Mouse (Mus musculus) limb, embryonic 12.5 days (tissue): ENCODE measurements around the gene Trpm4. TPM values are rescaled to one million over a fixed set of nuclear protein-coding genes. Genes with fewer than 3 reads are reported as not detected.
A peak's percentile ranks its signal among the peaks of the same experiment; 100 is the strongest.

ENCODE experiments used
- ATAC-seq: fragments of 200-750 bp; cut with Nextera tagmentation; 2 replicates; pipeline ENCODE4 v1.8.0; 2017; ENCODE audit warnings: low read depth, moderate TSS enrichment; ENCODE audit not compliant: insufficient number of reproducible peaks, insufficient read depth, low FRiP score, low TSS enrichment
- H3K27ac ChIP-seq: fragments of 300-500 bp; sonication (generic); 2 replicates; pipeline ENCODE4 v1.5.1; 2016; ENCODE audit warnings: mild to moderate bottlenecking, moderate library complexity
- H3K27me3 ChIP-seq: fragments of 300-500 bp; sonication (generic); 2 replicates; pipeline ENCODE4 v1.6.1; 2016; ENCODE audit warnings: mild to moderate bottlenecking, moderate library complexity
- H3K36me3 ChIP-seq: fragments of 300-500 bp; sonication (generic); 2 replicates; pipeline ENCODE4 v1.6.1; 2016; ENCODE audit warnings: mild to moderate bottlenecking, moderate library complexity
- H3K4me1 ChIP-seq: fragments of 300-500 bp; sonication (generic); replicated peaks from 2 replicates; pipeline ENCODE4 v1.6.1; 2016
- H3K4me2 ChIP-seq: fragments of 300-500 bp; sonication (generic); 2 replicates; pipeline ENCODE4 v1.6.1; 2016; ENCODE audit warnings: mild to moderate bottlenecking, moderate library complexity
- H3K4me3 ChIP-seq: fragments of 300-500 bp; sonication (generic); replicated peaks from 2 replicates; pipeline ENCODE4 v1.5.1; 2016; ENCODE audit warnings: mild to moderate bottlenecking
- H3K9ac ChIP-seq: fragments of 300-500 bp; sonication (generic); replicated peaks from 2 replicates; pipeline ENCODE4 v1.6.1; 2016; ENCODE audit warnings: mild to moderate bottlenecking, moderate library complexity
- H3K9me3 ChIP-seq: fragments of 300-500 bp; sonication (generic); 2 replicates; pipeline ENCODE4 v1.6.1; 2016; ENCODE audit warnings: mild to moderate bottlenecking, moderate library complexity
- WGBS: fragments of 180-500 bp; shearing (Covaris S2); methylation state at CpG from one replicate; pipeline ENCODE4 v1.1.7; 2016; 5-methylcytosine and 5-hydroxymethylcytosine counted together
- polyA plus RNA-seq: library from polyadenylated mRNA; unstranded; fragments of >200 nt; fragmentation: Nextera tagmentation; extraction: Ambion mirVana; gene quantifications from 2 replicates; pipeline ENCODE4 v1.2.1, GENCODE M21; 2016

Trpm4 gene
- polyA plus RNA-seq, 1 experiment from 2014 or later, result 16.1 TPM

GRCm38 (mm10) chr7:45308551-45309240 is 24.9 kb downstream of the Trpm4 start:
- H3K4me2 ChIP-seq, result no peak overlapping the region
- no peak overlapping the region for H3K4me3 ChIP-seq
- H3K27me3 ChIP-seq, result no peaks in the 10 kb centered on the region; the same call in 1 of the 2 replicates
- H3K4me1 ChIP-seq, result peaks cover 33% of the 10 kb centered on the region
- no peak overlapping the region for H3K27ac ChIP-seq
- H3K9ac ChIP-seq, result no peak overlapping the region
- peaks cover 18% of the 10 kb centered on the region; the same call in 1 of the 2 replicates for H3K36me3 ChIP-seq
- no peak for ATAC-seq
- no peaks in the 10 kb centered on the region for H3K9me3 ChIP-seq
- 62% methylated on average over 15 of the region's 15 CpGs for WGBS

- no peak for ATAC-seq
- H3K27ac ChIP-seq, result no peak overlapping the region
- peaks cover 9% of the 10 kb centered on the region for H3K27me3 ChIP-seq
- no peaks in the 10 kb centered on the region for H3K9me3 ChIP-seq
- peak overlapping the region; percentile 26 for H3K4me3 ChIP-seq
- peaks cover 15% of the 10 kb centered on the region for H3K4me1 ChIP-seq
- H3K36me3 ChIP-seq, result peaks cover 22% of the 10 kb centered on the region
- no peak overlapping the region for H3K9ac ChIP-seq
- 3% methylated on average over 17 of the region's 17 CpGs for WGBS
- H3K4me2 ChIP-seq, result peak overlapping the region; percentile 44
Observed at GRCm38 (mm10) chr7:45305275-45305674, 28.3 kb downstream of the Trpm4 start.

DNA sequence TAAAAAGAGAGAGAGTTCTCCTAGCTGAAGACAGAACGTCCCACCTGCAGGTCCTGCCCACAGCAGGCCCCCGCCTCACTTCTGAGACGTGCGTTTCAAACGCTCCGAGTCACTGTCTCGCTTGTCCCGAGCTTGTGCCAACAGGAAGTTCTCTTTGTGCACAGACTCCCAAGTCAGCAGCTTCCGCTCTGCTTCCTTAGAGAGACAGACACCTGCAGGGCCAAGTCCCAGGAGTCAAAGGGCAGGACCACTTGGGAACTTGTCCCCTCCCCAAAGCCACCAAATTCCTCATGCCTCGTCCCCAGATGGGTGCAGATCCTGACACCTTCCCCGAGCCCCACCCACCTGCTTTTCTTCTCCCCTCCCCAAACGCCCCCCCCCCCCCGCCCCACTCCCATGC is 28.7 kb downstream of the Trpm4 start:
- ATAC-seq, result no peak
- 15% methylated on average over 13 of the region's 13 CpGs for WGBS
- Histone ChIP-seq H3K36me3 (peaks cover 18% of the 10 kb centered on the region), H3K4me1 (peaks cover 15% of the 10 kb centered on the region), H3K4me2 (peak overlapping the region; percentile 44), H3K9me3 (no peaks in the 10 kb centered on the region), H3K9ac (no peak overlapping the region), H3K4me3 (peak overlapping the region; percentile 26), H3K27ac (no peak overlapping the region), H3K27me3 (peaks cover 9% of the 10 kb centered on the region; the same call in 1 of the 2 replicates)

GRCm38 (mm10) chr7:45302626-45303025 is 31.0 kb downstream of the Trpm4 start:
- no peaks in the 10 kb centered on the region for H3K9me3 ChIP-seq
- no peak for ATAC-seq
- H3K27ac ChIP-seq, result no peak overlapping the region
- peaks cover 6% of the 10 kb centered on the region for H3K36me3 ChIP-seq
- H3K9ac ChIP-seq, result no peak overlapping the region
- peaks cover 12% of the 10 kb centered on the region for H3K27me3 ChIP-seq
- H3K4me2 ChIP-seq, result no peak overlapping the region
- 79% methylated on average over 8 of the region's 8 CpGs for WGBS
- H3K4me3 ChIP-seq, result no peak overlapping the region
- peaks cover 9% of the 10 kb centered on the region for H3K4me1 ChIP-seq

DNA sequence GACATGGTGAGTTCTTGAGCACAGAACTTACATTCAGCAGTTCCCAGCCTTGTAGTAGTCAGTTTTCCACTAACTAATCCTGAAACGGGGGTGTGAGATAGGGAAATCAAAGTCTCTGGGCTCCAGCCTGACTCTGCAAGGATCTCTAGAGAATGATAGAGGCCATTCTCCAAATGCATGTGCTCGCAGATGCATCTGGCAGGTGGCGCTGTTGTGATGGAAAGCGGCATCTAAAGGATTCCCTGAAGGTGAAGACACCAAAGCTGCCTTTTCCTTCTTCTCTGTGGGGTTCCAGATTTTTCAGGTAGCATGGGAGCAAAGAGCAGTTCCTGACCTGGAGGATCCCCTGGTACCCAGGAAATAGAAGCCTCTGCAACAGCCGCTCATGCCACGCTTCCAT is 33.3 kb downstream of the Trpm4 start:
- H3K9me3 ChIP-seq, result no peaks in the 10 kb centered on the region

DNA sequence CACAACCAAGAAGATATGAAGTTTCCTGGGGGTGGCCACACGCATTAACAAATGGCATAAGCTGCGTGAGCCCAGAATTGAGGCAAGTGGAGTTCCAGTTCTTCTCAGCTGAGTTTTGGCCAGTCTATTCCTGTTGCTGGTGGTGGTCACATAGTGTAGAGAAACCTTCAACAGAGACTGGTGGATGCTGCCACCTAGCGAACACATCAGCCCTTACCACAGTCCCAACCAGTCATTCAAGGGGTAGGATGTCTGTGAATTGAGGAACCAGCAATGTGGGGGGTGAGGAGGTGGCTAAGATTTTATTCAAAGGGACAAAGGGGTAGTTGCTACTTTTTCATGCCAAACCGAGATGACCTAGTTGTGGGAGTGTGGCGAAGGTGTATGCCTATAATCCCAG is 33.8 kb downstream of the Trpm4 start:
- Histone ChIP-seq H3K27me3 (peaks cover 12% of the 10 kb centered on the region), H3K9ac (no peak overlapping the region), H3K4me3 (no peak overlapping the region), H3K36me3 (peaks cover 6% of the 10 kb centered on the region), H3K4me2 (no peak overlapping the region), H3K9me3 (no peaks in the 10 kb centered on the region), H3K4me1 (peaks cover under 1% of the 10 kb centered on the region; the same call in 1 of the 2 replicates), H3K27ac (no peak overlapping the region)
- 14% methylated on average over 5 of the region's 5 CpGs for WGBS
- ATAC-seq, result peak; percentile 79

More for the DNA sequence above, 33.3 kb downstream of the Trpm4 start:
- ATAC-seq, result no peak
- H3K4me1 ChIP-seq, result peaks cover 6% of the 10 kb centered on the region
- H3K4me2 ChIP-seq, result no peak overlapping the region
- H3K9ac ChIP-seq, result no peak overlapping the region; the same call in 1 of the 2 replicates
- no peak overlapping the region for H3K4me3 ChIP-seq
- WGBS, result 22% methylated on average over 6 of the region's 6 CpGs
- peaks cover 6% of the 10 kb centered on the region for H3K36me3 ChIP-seq
- H3K27ac ChIP-seq, result no peak overlapping the region
- H3K27me3 ChIP-seq, result peaks cover 12% of the 10 kb centered on the region

- H3K9me3 ChIP-seq, result no peaks in the 10 kb centered on the region
- WGBS, result 60% methylated on average over 3 of the region's 3 CpGs
- peaks cover 12% of the 10 kb centered on the region for H3K27me3 ChIP-seq
- ATAC-seq, result no peak
- H3K4me3 ChIP-seq, result no peak overlapping the region
- no peak overlapping the region for H3K4me2 ChIP-seq
- H3K9ac ChIP-seq, result no peak overlapping the region
- H3K4me1 ChIP-seq, result no peaks in the 10 kb centered on the region
- H3K36me3 ChIP-seq, result no peaks in the 10 kb centered on the region
- no peak overlapping the region for H3K27ac ChIP-seq
Observed at GRCm38 (mm10) chr7:45297563-45297962, 36.0 kb downstream of the Trpm4 start.

- H3K4me3 ChIP-seq, result no peak overlapping the region
- H3K9ac ChIP-seq, result no peak overlapping the region
- H3K4me1 ChIP-seq, result no peaks in the 10 kb centered on the region
- H3K27ac ChIP-seq, result no peak overlapping the region
- H3K9me3 ChIP-seq, result no peaks in the 10 kb centered on the region
- peaks cover 12% of the 10 kb centered on the region for H3K27me3 ChIP-seq
- ATAC-seq, result no peak
- 71% methylated on average over 1 of the region's 1 CpGs for WGBS
- H3K4me2 ChIP-seq, result no peak overlapping the region
- no peaks in the 10 kb centered on the region for H3K36me3 ChIP-seq
Observed at GRCm38 (mm10) chr7:45296626-45297025, 37.0 kb downstream of the Trpm4 start.

DNA sequence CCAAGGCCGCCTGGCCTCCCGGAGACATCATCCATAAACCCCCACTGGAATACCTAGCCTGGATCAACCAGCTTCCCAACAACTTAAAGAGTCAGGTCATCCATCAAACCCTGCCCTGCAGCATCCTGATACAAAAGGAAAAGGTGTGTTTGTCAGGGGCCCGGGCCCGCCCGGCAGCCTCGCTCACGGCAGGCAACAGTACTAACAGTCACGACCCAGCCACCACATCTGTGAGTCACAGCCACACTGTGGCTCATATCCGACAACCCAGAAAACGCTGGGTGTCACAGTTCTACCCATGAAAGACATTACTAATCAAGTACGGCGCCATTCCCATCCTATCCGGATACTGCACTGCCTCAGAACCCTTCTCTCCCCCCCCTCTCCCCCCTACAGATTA is 47.1 kb downstream of the Trpm4 start:
- Histone ChIP-seq H3K36me3 (no peaks in the 10 kb centered on the region), H3K4me2 (no peak overlapping the region), H3K27me3 (0 out of 2 replicates have a peak, but pooled peaks cover 6% of the 10 kb centered on the region), H3K4me3 (no peak overlapping the region), H3K27ac (no peak overlapping the region), H3K4me1 (no peaks in the 10 kb centered on the region), H3K9ac (no peak overlapping the region), H3K9me3 (no peaks in the 10 kb centered on the region)
- WGBS, result 83% methylated on average over 13 of the region's 13 CpGs
- ATAC-seq, result no peak

DNA sequence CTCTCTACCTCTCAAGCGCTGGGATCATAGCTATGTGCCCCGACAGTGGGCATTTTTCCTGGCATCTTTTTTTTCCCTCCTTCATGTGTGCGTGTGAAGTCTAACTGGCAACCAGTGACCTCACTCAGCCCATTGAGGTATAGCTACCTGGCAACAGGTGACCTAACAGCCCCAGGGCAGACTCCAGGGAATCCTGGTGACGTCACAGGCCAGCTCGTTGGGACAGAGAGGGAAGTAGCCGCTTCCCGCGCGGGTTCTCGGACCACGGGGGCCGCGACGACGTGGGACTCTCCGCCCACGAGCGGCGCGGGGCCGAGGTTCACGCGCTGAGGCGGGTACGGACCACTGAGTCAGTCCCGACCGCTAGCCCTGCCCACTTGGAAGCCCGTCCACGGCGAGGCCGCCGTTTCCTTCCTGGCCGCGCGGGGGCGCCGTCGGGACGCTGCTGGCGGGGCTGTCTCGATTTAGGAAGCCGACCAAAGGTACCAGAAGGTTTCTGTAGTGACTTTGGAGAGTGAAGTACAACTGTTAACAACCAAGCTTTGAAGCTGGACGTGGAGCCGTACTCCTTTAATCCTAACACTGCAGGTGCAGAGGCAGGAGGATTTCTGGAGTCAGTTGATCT is 56.3 kb downstream of the Trpm4 start, which contains the start of gene Slc6a21:
Gene Slc6a21, plus strand, starts transcription at position 378 of the 625 bp plus-strand sequence.
- peaks cover 14% of the 10 kb centered on the region for H3K27me3 ChIP-seq
- no peaks in the 10 kb centered on the region for H3K36me3 ChIP-seq
- peaks cover 5% of the 10 kb centered on the region for H3K4me1 ChIP-seq
- H3K4me2 ChIP-seq, result peak within 1 kb of the TSS; percentile 63
- no peak for ATAC-seq
- peak within 1 kb of the TSS; percentile 44; the same call in 1 of the 2 replicates for H3K9ac ChIP-seq
- 7% methylated on average over 44 of the region's 44 CpGs for WGBS
- H3K4me3 ChIP-seq, result peak within 1 kb of the TSS; percentile 38
- no peak within 1 kb of the TSS for H3K27ac ChIP-seq
- no peaks in the 10 kb centered on the region for H3K9me3 ChIP-seq

DNA sequence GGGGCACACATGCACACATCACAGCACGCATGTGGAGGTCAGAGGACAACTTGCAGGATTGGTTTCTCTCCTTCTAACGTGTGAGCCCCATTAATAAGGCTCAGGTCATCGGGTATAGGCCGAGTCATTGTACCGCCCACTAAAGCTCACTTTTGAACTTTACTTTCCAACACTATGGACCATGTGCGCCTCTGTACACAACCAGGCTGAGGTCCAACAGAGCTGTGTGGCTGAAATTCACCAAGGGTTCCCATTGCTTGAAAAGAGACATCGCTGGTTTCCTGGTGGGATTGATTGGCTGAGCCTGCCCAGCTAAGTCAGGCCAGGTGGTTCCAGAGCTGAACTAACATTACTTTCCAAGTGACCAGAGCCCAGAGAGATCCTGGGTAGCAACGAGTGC is 59.9 kb downstream of the Trpm4 start:
- no peak overlapping the region for H3K27ac ChIP-seq

More for the DNA sequence above, 59.9 kb downstream of the Trpm4 start:
- Histone ChIP-seq H3K4me2 (no peak overlapping the region), H3K4me1 (peaks cover 5% of the 10 kb centered on the region), H3K36me3 (no peaks in the 10 kb centered on the region), H3K27me3 (peaks cover 14% of the 10 kb centered on the region), H3K9ac (no peak overlapping the region), H3K4me3 (no peak overlapping the region), H3K9me3 (no peaks in the 10 kb centered on the region)
- WGBS, result 85% methylated on average over 8 of the region's 8 CpGs
- no peak for ATAC-seq
